Mouse (Mus musculus) stomach, postnatal 0 days (tissue): ENCODE results near the gene Grhl3.

Source experiments
- CTCF ChIP-seq: IDR thresholded peaks from 2 replicates; pipeline ENCODE4 v1.5.1; 2016; ENCODE audit warnings: antibody characterized with exemption, low read depth, mild to moderate bottlenecking, moderate library complexity
- EP300 ChIP-seq: optimal IDR thresholded peaks from 2 replicates; pipeline ENCODE3; 2016; ENCODE audit warnings: antibody characterized with exemption

GRCm38 (mm10) chr4:135518135-135518534 is 55.3 kb downstream of the Grhl3 start:
- TF ChIP-seq CTCF (no peak), EP300 (no peak)
